Mouse (Mus musculus) bone marrow, adult 2 months (tissue): ENCODE measurements around the gene Cdk5rap3. TPM values are rescaled to one million over a fixed set of nuclear protein-coding genes. Genes with fewer than 3 reads are reported as not detected.

ENCODE experiments used
- H3K27ac ChIP-seq: fragments of 200-500 bp; 2 replicates; pipeline ENCODE4 v1.5.1; 2012; ENCODE audit warnings: low read depth, mild to moderate bottlenecking, control low read depth, inconsistent platforms, low read length; ENCODE audit not compliant: control insufficient read depth, poor library complexity, insufficient read depth
- H3K4me1 ChIP-seq: fragments of 200-500 bp; 2 replicates; pipeline ENCODE4 v1.6.1; 2011; ENCODE audit warnings: low read length; ENCODE audit not compliant: control insufficient read depth, insufficient read depth
- H3K4me3 ChIP-seq: fragments of 200-500 bp; replicated peaks from 2 replicates; pipeline ENCODE3; 2011; ENCODE audit warnings: mild to moderate bottlenecking, low read depth, low read length, control low read depth; ENCODE audit not compliant: control insufficient read depth
- CTCF ChIP-seq: fragments of 200-500 bp; IDR thresholded peaks from 2 replicates; pipeline ENCODE4 v1.5.1; 2011; ENCODE audit warnings: low read length, control low read depth; ENCODE audit not compliant: control insufficient read depth, insufficient read depth
- POLR2A ChIP-seq: fragments of 200-500 bp; IDR thresholded peaks from 2 replicates; pipeline ENCODE4 v1.6.1; 2011; ENCODE audit warnings: low read depth, mild to moderate bottlenecking, control low read depth, low read length, borderline replicate concordance; ENCODE audit not compliant: control insufficient read depth
- WGBS: fragments of 180-500 bp; shearing (Covaris S2); methylation state at CpG from one replicate; pipeline ENCODE4 v1.1.7; 2018; 5-methylcytosine and 5-hydroxymethylcytosine counted together
- polyA plus RNA-seq: library from polyadenylated mRNA; stranded (reverse); fragments of >200 nt; gene quantifications from 2 replicates; pipeline ENCODE4 v1.2.4, GENCODE M21; 2011; ENCODE audit warnings: low replicate concordance; ENCODE audit not compliant: missing spikeins, insufficient read depth, insufficient read length

Cdk5rap3 gene
- polyA plus RNA-seq, 1 experiment: 39.4 TPM

- WGBS: 32% methylated on average over 4 of the region's 4 CpGs
- H3K4me1 ChIP-seq: peaks cover 10% of the 10 kb centered on the region
- H3K27ac ChIP-seq: peak overlapping the region; percentile 16; the same call in 1 of the 2 replicates
- H3K4me3 ChIP-seq: no peak overlapping the region
- TF ChIP-seq POLR2A (no peak), CTCF (no peak)
These were observed 31.6 kb upstream of the Cdk5rap3 start for GRCm38 (mm10) chr11:96947849-96948248.

DNA sequence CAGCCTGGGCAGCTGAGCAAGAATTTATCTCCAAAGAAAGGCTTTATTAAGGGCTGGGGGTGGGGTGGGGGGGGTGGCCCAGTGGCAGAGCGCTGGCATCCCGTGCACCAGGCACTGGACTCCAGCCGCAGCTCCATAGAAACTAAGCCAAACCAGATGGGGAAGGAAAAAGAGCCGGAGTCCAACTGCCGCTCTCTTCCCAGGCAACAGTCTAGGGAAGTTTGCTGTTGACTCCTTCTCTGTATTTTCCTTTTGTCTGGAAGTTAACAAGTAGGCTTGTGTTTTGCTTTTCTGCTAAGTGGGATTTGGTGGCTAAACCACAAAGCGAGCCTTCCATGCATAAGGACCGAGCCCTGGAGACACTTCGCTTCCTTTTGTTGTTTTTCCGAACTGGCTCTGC lies 30.2 kb upstream of the Cdk5rap3 start:
- Histone ChIP-seq H3K4me3 (no peak overlapping the region), H3K4me1 (peaks cover 10% of the 10 kb centered on the region), H3K27ac (no peak overlapping the region)
- TF ChIP-seq CTCF (no peak), POLR2A (no peak)
- 75% methylated on average over 9 of the region's 9 CpGs for WGBS

- H3K27ac ChIP-seq: no peak overlapping the region
- H3K4me1 ChIP-seq: peaks cover 10% of the 10 kb centered on the region
- H3K4me3 ChIP-seq: peak overlapping the region; percentile 1
- no peak for TF ChIP-seq POLR2A
- 17% methylated on average over 14 of the region's 14 CpGs for whole genome bisulfite sequencing
These were observed 28.7 kb upstream of the Cdk5rap3 start for GRCm38 (mm10) chr11:96944844-96945580.

GRCm38 (mm10) chr11:96943746-96944304 lies 27.5 kb upstream of the Cdk5rap3 start, which contains the start of gene Pnpo:
Gene Pnpo (minus strand): TSS chr11:96943986.
- peaks cover 9% of the 10 kb centered on the region for H3K4me1 ChIP-seq
- WGBS: under 1% methylated on average over 29 of the region's 29 CpGs

DNA sequence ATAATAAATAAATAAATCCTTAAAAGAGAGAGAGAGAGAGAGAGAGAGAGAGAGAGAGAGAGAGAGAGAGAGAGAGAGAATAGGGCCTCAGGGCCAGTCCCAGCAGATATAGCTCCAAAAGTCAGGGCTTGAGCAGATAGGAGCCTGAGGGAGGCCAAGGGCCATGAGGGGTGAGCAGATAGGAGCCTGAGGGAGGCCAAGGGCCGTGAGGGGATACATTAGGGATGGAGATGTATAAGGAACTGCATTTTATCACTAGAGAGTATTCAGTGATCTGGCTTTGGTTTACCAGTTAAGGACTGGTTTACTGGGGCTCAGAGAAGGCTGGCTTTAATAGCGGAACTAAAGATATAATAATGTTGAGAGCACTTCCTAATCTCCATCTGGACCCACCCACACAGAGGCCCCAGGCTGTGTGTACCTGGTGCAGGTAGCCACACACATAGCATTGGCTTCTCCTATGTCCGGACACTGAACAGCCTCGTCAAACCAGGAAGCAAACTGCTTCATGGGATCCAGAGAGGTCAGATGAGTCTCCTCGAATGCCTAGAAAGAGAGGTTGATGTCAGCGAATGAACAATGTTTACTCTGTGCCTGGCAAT lies 25.8 kb upstream of the Cdk5rap3 start:
- 77% methylated on average over 6 of the region's 6 CpGs for WGBS
- peak overlapping the region; percentile 44 for H3K4me3 ChIP-seq
- H3K27ac ChIP-seq: peak overlapping the region; percentile 46; the same call in 1 of the 2 replicates
- TF ChIP-seq CTCF (no peak), POLR2A (no peak)
- H3K4me1 ChIP-seq: peaks cover 3% of the 10 kb centered on the region; the same call in 1 of the 2 replicates

More at GRCm38 (mm10) chr11:96943746-96944304, 27.5 kb upstream of the Cdk5rap3 start, which contains the start of gene Pnpo:
- peak within 1 kb of the TSS; percentile 81 for H3K4me3 ChIP-seq
- peak; percentile 83; the same call in 1 of the 2 replicates for TF ChIP-seq POLR2A
- no peak for TF ChIP-seq CTCF
- peak within 1 kb of the TSS; percentile 66 for H3K27ac ChIP-seq

DNA sequence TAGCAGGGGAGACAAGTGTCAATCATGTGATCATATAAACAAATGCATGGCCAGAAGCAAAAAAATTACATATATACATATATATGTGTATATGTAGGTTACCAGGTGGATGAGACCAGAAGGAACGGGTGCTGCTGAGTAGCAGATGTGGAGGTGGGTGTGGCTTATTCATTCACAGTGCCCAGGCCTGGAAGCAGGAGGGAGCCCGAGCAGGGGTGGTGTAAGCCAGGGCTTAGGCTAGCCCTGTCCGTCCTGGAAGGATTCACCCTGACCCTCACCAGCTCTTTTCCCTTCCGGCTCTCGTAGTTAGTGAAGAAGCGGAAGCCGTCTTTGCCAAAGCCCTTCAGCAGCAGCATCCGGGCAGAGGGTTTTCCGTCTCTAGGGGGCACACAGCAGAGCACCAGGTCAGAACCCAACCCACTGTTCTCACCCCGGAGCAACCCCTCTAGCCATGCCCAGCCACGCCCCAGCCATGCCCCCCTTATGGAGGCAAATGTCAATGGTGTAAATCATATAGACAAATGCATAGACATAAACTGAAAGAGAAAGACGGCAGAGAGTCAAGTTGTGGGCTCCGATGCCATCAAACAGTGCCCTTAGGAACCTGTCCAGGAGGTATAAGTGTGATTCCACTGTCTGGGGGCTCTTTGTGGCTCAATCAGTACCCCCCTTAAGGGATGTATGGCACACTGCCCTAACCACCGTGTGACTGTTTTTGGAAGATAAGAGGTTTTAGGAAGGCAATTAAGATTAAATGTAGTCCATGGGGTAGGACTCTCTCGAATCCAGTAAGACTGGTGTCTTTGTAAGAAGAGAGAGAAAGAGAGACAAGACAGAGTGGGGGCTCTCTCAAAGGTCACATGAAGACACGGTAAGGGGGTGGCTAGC lies 24.5 kb upstream of the Cdk5rap3 start:
- no peak for TF ChIP-seq CTCF
- 71% methylated on average over 16 of the region's 16 CpGs for WGBS
- Histone ChIP-seq H3K4me1 (peaks cover 3% of the 10 kb centered on the region; the same call in 1 of the 2 replicates), H3K4me3 (no peak overlapping the region), H3K27ac (peak overlapping the region; percentile 58)

DNA sequence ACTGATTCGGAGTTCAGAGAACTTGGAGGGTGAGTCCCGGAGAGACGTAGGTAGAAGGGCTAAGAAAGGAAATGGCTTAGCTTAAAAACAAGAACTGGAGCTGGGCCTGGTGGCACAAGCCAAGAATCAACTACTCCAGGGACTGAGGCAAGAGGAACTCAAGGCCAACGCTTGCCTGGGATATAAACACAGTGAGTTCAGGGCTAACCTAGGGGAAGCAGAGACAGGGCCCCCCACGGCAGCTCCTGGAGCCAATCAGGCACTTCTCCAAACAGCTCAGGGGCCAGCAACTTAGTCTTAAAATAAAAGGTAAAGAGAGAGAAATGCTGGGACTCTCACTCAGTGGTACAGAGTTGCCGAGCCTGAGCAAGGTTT lies 22.1 kb upstream of the Cdk5rap3 start:
- Histone ChIP-seq H3K27ac (no peak overlapping the region), H3K4me3 (no peak overlapping the region), H3K4me1 (no peaks in the 10 kb centered on the region; the same call in 1 of the 2 replicates)
- TF ChIP-seq CTCF: no peak
- no peak for TF ChIP-seq POLR2A
- WGBS: 72% methylated on average over 6 of the region's 6 CpGs
